Mouse (Mus musculus): ENCODE measurements around the gene Ptpn23. TPM values are rescaled to one million over a fixed set of nuclear protein-coding genes. Genes with fewer than 3 reads are reported as not detected.
"Not testable (repeated sequence)": the region's sequence is repeated elsewhere in the genome, so short reads cannot be mapped to it uniquely, and the experiment has no call there.

Ptpn23 gene
- total and polyA plus RNA-seq, 2 experiments from 2014 or later = 6.7 to 7.3 TPM

DNA sequence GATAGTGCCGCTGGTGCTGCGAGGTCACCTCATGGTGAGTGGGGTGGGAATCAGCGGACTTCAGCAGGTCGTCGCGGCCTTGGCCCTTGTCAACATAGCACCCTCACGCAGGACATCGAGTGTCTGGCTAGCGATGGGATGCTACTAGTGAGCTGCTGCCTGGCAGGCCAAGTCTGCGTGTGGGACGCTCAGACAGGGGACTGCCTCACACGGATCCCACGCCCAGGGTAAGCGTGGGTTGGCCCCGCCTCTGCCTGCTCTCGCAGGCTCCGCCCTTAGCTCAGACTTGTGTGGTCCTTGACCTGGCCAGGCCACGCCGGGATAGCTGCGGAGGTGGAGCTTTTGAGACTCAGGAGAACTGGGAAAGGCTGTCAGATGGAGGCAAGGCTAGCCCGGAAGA is 27.4 kb downstream of the Ptpn23 start:
- no peaks in the 10 kb centered on the region for H3K9me3 ChIP-seq (replicated peaks; ENCODE audit: control insufficient read depth, low read length)
- H3K36me3 ChIP-seq (replicated peaks; ENCODE audit: control insufficient read depth, insufficient read depth, low read length) = peaks cover 60% of the 10 kb centered on the region
- no peak for TF ChIP-seq CTCF (IDR thresholded peaks at IDR 0.05; ENCODE audit: low read depth)
- no peak for TF ChIP-seq EP300 (IDR thresholded peaks at IDR 0.05; ENCODE audit: low read depth)
- ATAC-seq (ENCODE audit: insufficient read depth, low read depth) (peak; percentile 44), DNase-seq (ENCODE audit: low spot score) (no peak)
- no peak overlapping the region for H3K27ac ChIP-seq (ENCODE audit: low read depth)
- no peaks in the 10 kb centered on the region for H3K27me3 ChIP-seq (ENCODE audit: control insufficient read depth, insufficient read depth, low read length)
- H3K4me3 ChIP-seq (ENCODE audit: low read depth, low read length) = 0 out of 2 replicates have a peak overlapping the region, but pooled peaks have one; percentile 11
- no peak overlapping the region for H3K9ac ChIP-seq (replicated peaks; ENCODE audit: low read depth, low read length)
- H3K4me1 ChIP-seq (ENCODE audit: control insufficient read depth, insufficient read depth) = no peaks in the 10 kb centered on the region; the same call in 1 of the 2 replicates
- 26% methylated on average over 20 of the region's 21 CpGs for WGBS
- H3K4me2 ChIP-seq (ENCODE audit: low read depth, low read length) = peak overlapping the region; percentile 40

DNA sequence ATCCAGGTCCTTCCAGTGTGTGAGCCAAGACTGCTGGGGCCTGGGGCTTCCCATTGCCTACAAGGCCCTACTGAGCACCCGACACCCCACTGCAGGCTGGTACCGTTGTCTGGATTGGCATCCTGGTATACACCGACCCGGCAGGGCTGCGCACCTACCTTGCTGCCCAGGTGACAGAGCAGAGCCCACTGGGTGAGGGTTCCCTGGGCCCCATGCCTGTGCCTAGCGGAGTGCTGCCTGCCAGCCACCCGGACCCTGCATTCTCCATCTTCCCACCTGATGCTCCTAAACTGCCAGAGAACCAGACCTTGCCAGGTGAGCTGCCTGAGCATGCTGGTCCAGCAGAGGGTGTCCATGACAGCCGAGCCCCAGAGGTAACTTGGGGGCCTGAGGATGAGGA is 28.7 kb downstream of the Ptpn23 start:
- Histone ChIP-seq H3K9me3 (replicated peaks; ENCODE audit: control insufficient read depth, low read length) (no peaks in the 10 kb centered on the region), H3K27me3 (ENCODE audit: control insufficient read depth, insufficient read depth, low read length) (no peaks in the 10 kb centered on the region), H3K4me3 (ENCODE audit: low read depth, low read length) (no peak overlapping the region), H3K4me1 (ENCODE audit: control insufficient read depth, insufficient read depth) (no peaks in the 10 kb centered on the region; the same call in 1 of the 2 replicates), H3K27ac (ENCODE audit: low read depth) (no peak overlapping the region), H3K4me2 (ENCODE audit: low read depth, low read length) (no peak overlapping the region), H3K9ac (replicated peaks; ENCODE audit: low read depth, low read length) (no peak overlapping the region), H3K36me3 (replicated peaks; ENCODE audit: control insufficient read depth, insufficient read depth, low read length) (peaks cover 50% of the 10 kb centered on the region)
- TF ChIP-seq EP300 (IDR thresholded peaks at IDR 0.05; ENCODE audit: low read depth) (no peak), CTCF (IDR thresholded peaks at IDR 0.05; ENCODE audit: low read depth) (no peak)
- DNase-seq (ENCODE audit: low spot score) (no peak), ATAC-seq (ENCODE audit: insufficient read depth, low read depth) (no peak)
- WGBS = 90% methylated on average over 8 of the region's 8 CpGs

DNA sequence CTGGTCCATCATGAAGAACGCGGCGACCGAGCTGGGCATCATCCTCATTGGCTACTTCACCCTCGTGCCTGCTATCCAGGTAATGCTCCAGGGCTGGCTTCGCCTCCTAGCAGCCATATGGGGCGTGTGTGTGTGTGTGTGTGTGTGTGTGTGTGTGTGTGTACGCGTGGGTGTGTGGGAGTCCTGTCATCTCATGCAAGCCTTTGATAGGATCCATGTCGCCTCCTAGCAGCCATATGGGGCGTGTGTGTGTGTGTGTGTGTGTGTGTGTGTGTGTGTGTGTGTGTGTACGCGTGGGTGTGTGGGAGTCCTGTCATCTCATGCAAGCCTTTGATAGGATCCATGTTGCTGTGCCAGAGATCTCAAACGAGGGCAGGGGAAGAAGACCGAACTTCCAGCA is 30.4 kb downstream of the Ptpn23 start:
- 77% methylated on average over 12 of the region's 15 CpGs for WGBS
- not testable (repeated sequence) for H3K4me3 ChIP-seq (ENCODE audit: low read depth, low read length); H3K27ac ChIP-seq (ENCODE audit: low read depth); ATAC-seq (ENCODE audit: insufficient read depth, low read depth); H3K9ac ChIP-seq (replicated peaks; ENCODE audit: low read depth, low read length); H3K4me1 ChIP-seq (ENCODE audit: control insufficient read depth, insufficient read depth); H3K27me3 ChIP-seq (ENCODE audit: control insufficient read depth, insufficient read depth, low read length); H3K9me3 ChIP-seq (replicated peaks; ENCODE audit: control insufficient read depth, low read length); H3K4me2 ChIP-seq (ENCODE audit: low read depth, low read length); DNase-seq (ENCODE audit: low spot score)
- peaks cover 56% of the 10 kb centered on the region for H3K36me3 ChIP-seq (replicated peaks; ENCODE audit: control insufficient read depth, insufficient read depth, low read length)

DNA sequence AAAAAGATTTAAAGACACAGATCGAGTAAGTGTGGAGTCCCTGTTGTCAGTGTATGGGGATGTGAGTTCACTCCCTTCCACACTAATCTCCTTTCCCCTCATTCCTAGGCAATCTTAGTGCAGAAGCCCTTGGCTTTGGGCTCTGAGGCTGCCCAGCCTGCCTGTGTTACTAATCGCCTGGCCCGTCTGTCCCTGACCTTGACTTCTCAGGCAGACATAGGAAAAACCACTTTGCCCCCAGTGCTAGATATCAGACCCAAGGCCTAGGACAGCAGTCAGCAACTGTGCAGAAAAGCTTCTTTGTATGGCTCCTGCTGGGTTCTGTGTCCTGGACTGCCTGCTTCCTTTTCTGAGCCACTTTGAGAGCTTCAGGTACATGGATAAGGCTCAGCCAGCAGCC is 32.3 kb downstream of the Ptpn23 start:
- no peak for ATAC-seq (ENCODE audit: insufficient read depth, low read depth)
- H3K27ac ChIP-seq (ENCODE audit: low read depth) = no peak overlapping the region
- peaks cover 47% of the 10 kb centered on the region for H3K36me3 ChIP-seq (replicated peaks; ENCODE audit: control insufficient read depth, insufficient read depth, low read length)
- no peaks in the 10 kb centered on the region for H3K9me3 ChIP-seq (replicated peaks; ENCODE audit: control insufficient read depth, low read length)
- no peak overlapping the region for H3K4me3 ChIP-seq (ENCODE audit: low read depth, low read length)
- no peaks in the 10 kb centered on the region; the same call in 1 of the 2 replicates for H3K4me1 ChIP-seq (ENCODE audit: control insufficient read depth, insufficient read depth)
- no peak for DNase-seq (ENCODE audit: low spot score)
- H3K9ac ChIP-seq (replicated peaks; ENCODE audit: low read depth, low read length) = no peak overlapping the region
- 66% methylated on average over 3 of the region's 3 CpGs for WGBS
- TF ChIP-seq CTCF (IDR thresholded peaks at IDR 0.05; ENCODE audit: low read depth) (no peak), EP300 (IDR thresholded peaks at IDR 0.05; ENCODE audit: low read depth) (no peak)
- H3K4me2 ChIP-seq (ENCODE audit: low read depth, low read length) = no peak overlapping the region
- no peaks in the 10 kb centered on the region for H3K27me3 ChIP-seq (ENCODE audit: control insufficient read depth, insufficient read depth, low read length)

DNA sequence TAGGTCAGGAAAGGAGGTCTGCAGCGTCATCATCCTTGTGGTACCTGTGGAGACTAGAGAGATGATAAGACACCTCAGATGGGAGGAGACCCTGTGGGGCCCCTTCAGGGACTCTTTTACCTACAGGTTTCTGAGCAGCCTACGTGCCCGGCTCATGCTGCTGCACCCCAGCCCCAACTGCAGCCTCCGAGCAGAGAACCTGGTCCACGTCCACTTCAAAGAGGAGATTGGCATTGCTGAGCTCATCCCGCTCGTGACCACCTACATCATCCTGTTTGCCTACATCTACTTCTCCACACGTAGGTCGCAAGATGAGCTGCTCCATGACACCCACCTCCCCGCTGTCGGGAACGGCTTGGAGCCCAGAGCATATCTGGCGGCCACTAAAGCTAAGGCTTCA is 34.1 kb downstream of the Ptpn23 start:
- H3K9me3 ChIP-seq (replicated peaks; ENCODE audit: control insufficient read depth, low read length) = no peaks in the 10 kb centered on the region
- H3K27ac ChIP-seq (ENCODE audit: low read depth) = no peak overlapping the region
- peaks cover 42% of the 10 kb centered on the region for H3K36me3 ChIP-seq (replicated peaks; ENCODE audit: control insufficient read depth, insufficient read depth, low read length)
- 91% methylated on average over 13 of the region's 13 CpGs for WGBS
- DNase-seq (ENCODE audit: low spot score) (no peak), ATAC-seq (ENCODE audit: insufficient read depth, low read depth) (no peak)
- no peak overlapping the region for H3K4me2 ChIP-seq (ENCODE audit: low read depth, low read length)
- H3K4me3 ChIP-seq (ENCODE audit: low read depth, low read length) = no peak overlapping the region
- H3K27me3 ChIP-seq (ENCODE audit: control insufficient read depth, insufficient read depth, low read length) = no peaks in the 10 kb centered on the region
- H3K4me1 ChIP-seq (ENCODE audit: control insufficient read depth, insufficient read depth) = 0 out of 2 replicates have a peak, but pooled peaks cover 5% of the 10 kb centered on the region
- H3K9ac ChIP-seq (replicated peaks; ENCODE audit: low read depth, low read length) = no peak overlapping the region
- TF ChIP-seq CTCF (IDR thresholded peaks at IDR 0.05; ENCODE audit: low read depth) (no peak), EP300 (IDR thresholded peaks at IDR 0.05; ENCODE audit: low read depth) (no peak)

DNA sequence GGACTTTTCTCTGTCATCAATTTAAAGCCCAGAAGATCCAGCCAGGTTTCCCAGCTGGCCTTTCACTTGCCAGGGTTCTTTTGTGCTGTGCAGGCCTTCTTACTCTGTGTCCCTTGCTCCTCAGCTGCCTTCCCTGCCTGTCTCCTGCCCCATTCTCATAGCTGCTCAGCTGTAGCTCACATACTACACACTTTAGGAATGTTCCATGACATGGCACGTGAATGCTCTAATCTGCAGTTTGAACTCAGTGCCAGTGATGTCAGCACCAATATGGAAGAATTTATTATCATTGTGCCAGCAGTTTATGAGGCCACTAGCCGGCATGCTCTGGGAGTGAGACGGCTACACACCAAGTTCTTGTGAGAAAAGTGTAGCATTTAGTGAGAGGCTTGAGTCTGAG is 38.2 kb downstream of the Ptpn23 start:
- DNase-seq (ENCODE audit: low spot score) (peak; percentile 71), ATAC-seq (ENCODE audit: insufficient read depth, low read depth) (peak; percentile 83)
- TF ChIP-seq EP300 (IDR thresholded peaks at IDR 0.05; ENCODE audit: low read depth) (0 out of 2 replicates have a peak, but pooled peaks have one; percentile 33), CTCF (IDR thresholded peaks at IDR 0.05; ENCODE audit: low read depth) (no peak)
- Histone ChIP-seq H3K4me3 (ENCODE audit: low read depth, low read length) (no peak overlapping the region), H3K27me3 (ENCODE audit: control insufficient read depth, insufficient read depth, low read length) (no peaks in the 10 kb centered on the region), H3K9me3 (replicated peaks; ENCODE audit: control insufficient read depth, low read length) (no peaks in the 10 kb centered on the region), H3K27ac (ENCODE audit: low read depth) (peak overlapping the region; percentile 51), H3K4me2 (ENCODE audit: low read depth, low read length) (no peak overlapping the region), H3K4me1 (ENCODE audit: control insufficient read depth, insufficient read depth) (0 out of 2 replicates have a peak, but pooled peaks cover 5% of the 10 kb centered on the region), H3K9ac (replicated peaks; ENCODE audit: low read depth, low read length) (no peak overlapping the region), H3K36me3 (replicated peaks; ENCODE audit: control insufficient read depth, insufficient read depth, low read length) (peaks cover 26% of the 10 kb centered on the region)
- WGBS = 24% methylated on average over 3 of the region's 3 CpGs

Data from heart, postnatal 0 days (tissue).